Mouse (Mus musculus) testis, adult 2 months (tissue): ENCODE measurements around the gene D430041D05Rik. TPM values are rescaled to one million over a fixed set of nuclear protein-coding genes. Genes with fewer than 3 reads are reported as not detected.

Experiments used
- H3K27ac ChIP-seq: fragments of 200-500 bp; 2 replicates; pipeline ENCODE4 v1.5.1; 2012; ENCODE audit warnings: low read depth, low read length; ENCODE audit not compliant: control insufficient read depth, insufficient read depth
- H3K27me3 ChIP-seq: fragments of 200-500 bp; 2 replicates; pipeline ENCODE4 v1.6.1; 2012; ENCODE audit warnings: mild to moderate bottlenecking, low read length, moderate library complexity; ENCODE audit not compliant: control insufficient read depth, insufficient read depth
- H3K36me3 ChIP-seq: fragments of 200-500 bp; 2 replicates; pipeline ENCODE4 v1.6.1; 2012; ENCODE audit warnings: mild to moderate bottlenecking, low read length; ENCODE audit not compliant: control insufficient read depth, insufficient read depth
- H3K4me1 ChIP-seq: fragments of 200-500 bp; 2 replicates; pipeline ENCODE4 v1.6.1; 2012; ENCODE audit warnings: low read length; ENCODE audit not compliant: control insufficient read depth, insufficient read depth
- H3K4me3 ChIP-seq: fragments of 200-500 bp; 2 replicates; pipeline ENCODE4 v1.5.1; 2012; ENCODE audit warnings: low read depth, mild to moderate bottlenecking, low read length, moderate library complexity, mixed read lengths; ENCODE audit not compliant: control insufficient read depth
- CTCF ChIP-seq: fragments of 200-500 bp; IDR thresholded peaks from 2 replicates; pipeline ENCODE4 v1.5.1; 2012; ENCODE audit warnings: low read depth, mild to moderate bottlenecking, inconsistent platforms, low read length, moderate library complexity; ENCODE audit not compliant: control insufficient read depth, insufficient read depth, insufficient replicate concordance
- POLR2A ChIP-seq: fragments of 200-500 bp; IDR thresholded peaks from 2 replicates; pipeline ENCODE4 v1.6.1; 2012; ENCODE audit warnings: low read depth, mild to moderate bottlenecking, inconsistent platforms, low read length, moderate library complexity; ENCODE audit not compliant: control insufficient read depth
- polyA plus RNA-seq: library from polyadenylated mRNA; depleted of rRNA; stranded (reverse); fragments of >200 nt; gene quantifications from 2 replicates; pipeline ENCODE4 v1.2.3, GENCODE M21; 2012

The D430041D05Rik gene
- polyA plus RNA-seq, 1 experiment, result 0.27 TPM

DNA sequence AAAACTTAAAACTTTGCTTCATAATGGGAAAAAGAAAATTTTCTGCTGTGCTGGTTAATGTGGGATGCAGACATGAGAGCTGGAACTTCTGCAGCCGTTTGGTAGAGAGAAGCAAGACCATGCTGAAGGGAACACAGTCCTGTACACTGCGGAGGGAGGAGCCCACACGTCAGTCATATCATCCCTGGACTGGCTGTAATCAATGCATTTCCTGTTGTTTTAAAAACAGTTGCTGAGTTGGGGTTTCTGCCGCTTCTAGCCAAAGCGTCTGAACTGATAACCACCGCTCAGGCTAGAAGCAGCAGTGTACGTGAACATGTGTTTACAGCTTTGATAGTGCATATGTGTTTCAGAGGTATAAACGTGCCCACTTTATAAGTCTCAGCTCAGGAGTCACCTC, 231.2 kb downstream of the D430041D05Rik start:
- no peaks in the 10 kb centered on the region for H3K36me3 ChIP-seq
- no peak overlapping the region for H3K27ac ChIP-seq
- H3K27me3 ChIP-seq, result no peaks in the 10 kb centered on the region
- H3K4me3 ChIP-seq, result no peak overlapping the region
- TF ChIP-seq POLR2A (no peak), CTCF (no peak)
- H3K4me1 ChIP-seq, result no peaks in the 10 kb centered on the region

DNA sequence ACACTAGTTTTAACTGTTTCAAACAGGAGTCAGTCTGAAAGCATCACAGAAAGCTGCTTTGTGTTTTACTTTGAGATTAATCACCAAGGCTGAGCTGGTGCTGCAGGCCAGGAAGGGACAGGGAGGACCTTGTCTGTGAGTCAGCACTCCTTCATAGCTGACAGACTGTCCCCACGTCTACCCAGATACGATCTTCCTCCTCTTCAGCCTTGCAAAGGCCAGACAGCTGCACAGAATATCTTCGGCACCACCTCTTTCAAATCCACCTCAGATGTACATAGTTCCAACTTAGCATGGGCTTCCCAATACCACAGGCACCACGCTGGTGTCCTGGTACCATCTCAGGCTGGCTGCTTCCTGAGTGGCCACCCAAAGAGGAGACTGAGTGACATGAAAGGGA, 232.6 kb downstream of the D430041D05Rik start:
- TF ChIP-seq POLR2A (no peak), CTCF (no peak)
- Histone ChIP-seq H3K27me3 (no peaks in the 10 kb centered on the region), H3K4me3 (no peak overlapping the region), H3K36me3 (no peaks in the 10 kb centered on the region), H3K27ac (no peak overlapping the region), H3K4me1 (no peaks in the 10 kb centered on the region)

- TF ChIP-seq CTCF (no peak), POLR2A (no peak)
- no peaks in the 10 kb centered on the region for H3K27me3 ChIP-seq
- H3K27ac ChIP-seq, result no peak overlapping the region
- no peaks in the 10 kb centered on the region for H3K4me1 ChIP-seq
- H3K36me3 ChIP-seq, result no peaks in the 10 kb centered on the region
- H3K4me3 ChIP-seq, result no peak overlapping the region
Measured at GRCm38 (mm10) chr2:104176979-104177704, 233.7 kb downstream of the D430041D05Rik start.

DNA sequence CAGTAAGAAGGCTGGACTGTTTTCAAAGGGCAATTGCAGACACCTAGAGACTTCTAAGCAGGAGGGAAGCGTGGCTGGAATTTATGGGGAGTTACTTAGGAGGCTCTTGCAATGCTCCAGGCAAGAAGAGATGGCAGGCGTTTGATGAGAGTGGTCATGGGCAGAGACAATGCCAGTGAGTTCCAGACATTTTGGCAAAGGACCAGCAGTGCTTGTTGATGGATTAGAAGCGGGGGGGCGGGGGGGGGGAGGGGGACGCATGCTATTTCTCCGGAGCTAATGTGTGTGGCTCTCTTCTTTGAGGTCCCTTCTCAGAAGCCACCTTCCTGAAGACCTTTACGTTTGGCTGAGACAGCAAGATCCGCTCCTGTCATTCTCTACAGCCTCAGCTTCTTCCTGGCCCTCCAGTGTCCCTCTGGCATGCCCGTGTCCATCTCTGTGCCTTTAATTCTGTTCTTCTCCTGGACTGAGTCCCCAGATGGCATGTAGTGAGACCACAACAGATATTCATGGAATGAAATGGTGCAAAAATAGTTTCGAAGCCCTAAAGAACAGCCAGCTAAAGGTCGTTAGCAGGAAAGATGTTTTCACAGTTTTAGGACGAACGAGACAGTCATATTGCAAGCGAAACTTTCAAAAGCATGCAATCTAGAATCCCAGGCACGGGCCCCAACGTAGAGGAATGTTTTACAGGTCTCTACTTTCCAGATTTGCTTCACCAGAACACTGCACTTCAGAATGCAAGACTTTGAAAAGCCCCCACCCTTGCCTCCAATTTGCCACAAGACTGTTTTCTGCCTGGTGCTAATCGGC, 234.4 kb downstream of the D430041D05Rik start:
- Histone ChIP-seq H3K4me1 (no peaks in the 10 kb centered on the region; the same call in 1 of the 2 replicates), H3K36me3 (no peaks in the 10 kb centered on the region), H3K27me3 (no peaks in the 10 kb centered on the region), H3K4me3 (no peak overlapping the region), H3K27ac (no peak overlapping the region)
- no peak for TF ChIP-seq CTCF
- no peak for TF ChIP-seq POLR2A

DNA sequence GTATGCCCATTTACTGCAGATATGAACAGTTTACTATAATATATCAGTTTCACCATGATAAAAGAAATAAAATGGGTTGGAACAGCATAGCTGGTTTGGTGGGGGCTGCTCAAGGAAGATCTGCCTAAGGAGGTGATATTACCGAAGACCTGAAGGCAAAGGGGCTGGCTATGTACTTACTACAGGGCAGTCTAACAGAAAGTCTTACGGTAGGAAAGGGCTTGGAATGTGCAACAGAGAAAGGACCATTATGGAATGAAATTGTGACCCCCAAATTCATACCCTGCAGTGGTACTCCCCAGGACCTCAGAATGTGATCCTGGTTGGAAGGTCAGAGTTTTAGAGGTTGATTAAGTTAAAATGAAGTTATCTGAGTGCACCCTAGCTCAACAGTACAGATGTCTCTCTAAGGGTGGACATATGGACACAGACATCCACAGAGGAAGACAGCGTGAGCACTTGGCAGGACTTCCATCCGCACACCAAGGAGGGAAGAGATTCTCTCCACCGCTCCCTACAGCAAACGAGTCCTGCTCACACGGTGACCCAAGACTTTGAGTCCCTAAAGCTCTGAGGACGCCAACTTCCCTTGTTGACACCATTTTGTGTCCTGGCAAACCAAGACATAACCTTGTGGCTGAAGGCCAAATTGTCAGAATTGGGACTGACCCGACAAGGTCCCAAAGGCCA, 235.2 kb downstream of the D430041D05Rik start:
- H3K36me3 ChIP-seq, result no peaks in the 10 kb centered on the region
- TF ChIP-seq CTCF (no peak), POLR2A (no peak)
- H3K27ac ChIP-seq, result no peak overlapping the region
- H3K27me3 ChIP-seq, result no peaks in the 10 kb centered on the region
- H3K4me3 ChIP-seq, result no peak overlapping the region
- H3K4me1 ChIP-seq, result peaks cover 2% of the 10 kb centered on the region

DNA sequence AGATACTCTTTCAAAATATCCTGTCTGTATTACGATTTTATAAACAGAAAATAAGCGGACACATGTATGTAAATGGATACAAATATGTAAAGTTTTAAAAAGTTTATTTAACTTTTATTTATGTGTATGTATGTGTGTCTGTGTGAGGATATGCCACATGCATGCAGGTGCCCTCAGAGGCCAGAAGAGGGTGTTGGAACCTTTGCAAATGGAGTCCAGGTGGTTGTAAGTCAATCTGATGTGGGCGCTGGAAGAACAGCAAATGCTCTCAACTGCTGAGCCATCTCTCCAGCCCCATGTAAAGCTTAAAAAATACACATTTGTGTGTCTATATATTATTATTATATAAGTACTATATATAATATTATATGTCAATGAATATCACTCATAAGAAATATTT, 237.4 kb downstream of the D430041D05Rik start:
- no peaks in the 10 kb centered on the region for H3K27me3 ChIP-seq
- TF ChIP-seq POLR2A, result no peak
- TF ChIP-seq CTCF, result no peak
- no peak overlapping the region for H3K27ac ChIP-seq
- no peak overlapping the region for H3K4me3 ChIP-seq
- no peaks in the 10 kb centered on the region for H3K36me3 ChIP-seq
- H3K4me1 ChIP-seq, result peaks cover 2% of the 10 kb centered on the region
